Mouse (Mus musculus) testis, adult 2 months (tissue): ENCODE measurements around the gene Agap1. TPM values are rescaled to one million over a fixed set of nuclear protein-coding genes. Genes with fewer than 3 reads are reported as not detected.

Source experiments
- H3K27ac ChIP-seq: fragments of 200-500 bp; 2 replicates; pipeline ENCODE4 v1.5.1; 2012; ENCODE audit warnings: low read depth, low read length; ENCODE audit not compliant: control insufficient read depth, insufficient read depth
- H3K27me3 ChIP-seq: fragments of 200-500 bp; 2 replicates; pipeline ENCODE4 v1.6.1; 2012; ENCODE audit warnings: mild to moderate bottlenecking, low read length, moderate library complexity; ENCODE audit not compliant: control insufficient read depth, insufficient read depth
- H3K36me3 ChIP-seq: fragments of 200-500 bp; 2 replicates; pipeline ENCODE4 v1.6.1; 2012; ENCODE audit warnings: mild to moderate bottlenecking, low read length; ENCODE audit not compliant: control insufficient read depth, insufficient read depth
- H3K4me1 ChIP-seq: fragments of 200-500 bp; 2 replicates; pipeline ENCODE4 v1.6.1; 2012; ENCODE audit warnings: low read length; ENCODE audit not compliant: control insufficient read depth, insufficient read depth
- H3K4me3 ChIP-seq: fragments of 200-500 bp; 2 replicates; pipeline ENCODE4 v1.5.1; 2012; ENCODE audit warnings: low read depth, mild to moderate bottlenecking, low read length, moderate library complexity, mixed read lengths; ENCODE audit not compliant: control insufficient read depth
- CTCF ChIP-seq: fragments of 200-500 bp; IDR thresholded peaks from 2 replicates; pipeline ENCODE4 v1.5.1; 2012; ENCODE audit warnings: low read depth, mild to moderate bottlenecking, inconsistent platforms, low read length, moderate library complexity; ENCODE audit not compliant: control insufficient read depth, insufficient read depth, insufficient replicate concordance
- POLR2A ChIP-seq: fragments of 200-500 bp; IDR thresholded peaks from 2 replicates; pipeline ENCODE4 v1.6.1; 2012; ENCODE audit warnings: low read depth, mild to moderate bottlenecking, inconsistent platforms, low read length, moderate library complexity; ENCODE audit not compliant: control insufficient read depth
- polyA plus RNA-seq: library from polyadenylated mRNA; depleted of rRNA; stranded (reverse); fragments of >200 nt; gene quantifications from 2 replicates; pipeline ENCODE4 v1.2.3, GENCODE M21; 2012

The Agap1 gene
- polyA plus RNA-seq, 1 experiment, result 16.5 TPM

- no peaks in the 10 kb centered on the region for H3K36me3 ChIP-seq
- no peak overlapping the region for H3K4me3 ChIP-seq
- no peak overlapping the region for H3K27ac ChIP-seq
- H3K4me1 ChIP-seq, result no peaks in the 10 kb centered on the region
- TF ChIP-seq POLR2A (no peak), CTCF (no peak)
- H3K27me3 ChIP-seq, result no peaks in the 10 kb centered on the region
These were observed 413.2 kb downstream of the Agap1 start for GRCm38 (mm10) chr1:89867847-89868246.

GRCm38 (mm10) chr1:89870134-89870905, 415.7 kb downstream of the Agap1 start:
- Histone ChIP-seq H3K4me1 (no peaks in the 10 kb centered on the region), H3K27me3 (no peaks in the 10 kb centered on the region), H3K36me3 (no peaks in the 10 kb centered on the region), H3K27ac (no peak overlapping the region), H3K4me3 (no peak overlapping the region)
- no peak for TF ChIP-seq CTCF
- no peak for TF ChIP-seq POLR2A

GRCm38 (mm10) chr1:89870906-89871211, 416.3 kb downstream of the Agap1 start:
- H3K36me3 ChIP-seq, result no peaks in the 10 kb centered on the region
- no peak for TF ChIP-seq CTCF
- TF ChIP-seq POLR2A, result no peak
- H3K27ac ChIP-seq, result no peak overlapping the region
- H3K27me3 ChIP-seq, result no peaks in the 10 kb centered on the region
- no peak overlapping the region for H3K4me3 ChIP-seq
- H3K4me1 ChIP-seq, result no peaks in the 10 kb centered on the region

- Histone ChIP-seq H3K4me3 (no peak overlapping the region), H3K27me3 (no peaks in the 10 kb centered on the region), H3K4me1 (no peaks in the 10 kb centered on the region), H3K27ac (no peak overlapping the region), H3K36me3 (no peaks in the 10 kb centered on the region)
- TF ChIP-seq POLR2A, result no peak
- no peak for TF ChIP-seq CTCF
These were observed 421.9 kb downstream of the Agap1 start for GRCm38 (mm10) chr1:89876346-89877072.

- no peaks in the 10 kb centered on the region for H3K27me3 ChIP-seq
- TF ChIP-seq POLR2A (no peak), CTCF (no peak)
These were observed 423.9 kb downstream of the Agap1 start for GRCm38 (mm10) chr1:89878496-89878895.

GRCm38 (mm10) chr1:89880193-89880592, 425.6 kb downstream of the Agap1 start:
- Histone ChIP-seq H3K27ac (no peak overlapping the region), H3K36me3 (no peaks in the 10 kb centered on the region), H3K4me3 (no peak overlapping the region), H3K4me1 (no peaks in the 10 kb centered on the region), H3K27me3 (no peaks in the 10 kb centered on the region)
- TF ChIP-seq CTCF (no peak), POLR2A (no peak)

More at GRCm38 (mm10) chr1:89878496-89878895, 423.9 kb downstream of the Agap1 start:
- no peak overlapping the region for H3K27ac ChIP-seq
- no peaks in the 10 kb centered on the region for H3K36me3 ChIP-seq
- H3K4me1 ChIP-seq, result no peaks in the 10 kb centered on the region
- no peak overlapping the region for H3K4me3 ChIP-seq

GRCm38 (mm10) chr1:89880834-89881233, 426.2 kb downstream of the Agap1 start:
- H3K27me3 ChIP-seq, result no peaks in the 10 kb centered on the region
- H3K4me3 ChIP-seq, result no peak overlapping the region
- no peak overlapping the region for H3K27ac ChIP-seq
- H3K4me1 ChIP-seq, result no peaks in the 10 kb centered on the region
- no peaks in the 10 kb centered on the region for H3K36me3 ChIP-seq
- TF ChIP-seq POLR2A (no peak), CTCF (no peak)
